Mouse (Mus musculus) stomach, postnatal 0 days (tissue): ENCODE data around the gene B4galt1. TPM values are rescaled to one million over a fixed set of nuclear protein-coding genes. Genes with fewer than 3 reads are reported as not detected.

ENCODE experiments used
- ATAC-seq: fragments of 200-750 bp; cut with Nextera tagmentation; 2 replicates; pipeline ENCODE4 v1.8.0; 2017; ENCODE audit not compliant: low FRiP score, low TSS enrichment
- DNase-seq: peaks from one replicate; pipeline ENCODE4 v3.0.0-alpha.2; 2016; ENCODE audit warnings: low spot score
- H3K27ac ChIP-seq: fragments of 300-500 bp; sonication (generic); replicated peaks from 2 replicates; pipeline ENCODE4 v1.5.1; 2014; ENCODE audit warnings: mild to moderate bottlenecking, control low read depth
- H3K27me3 ChIP-seq: fragments of 300-500 bp; sonication (generic); 2 replicates; pipeline ENCODE4 v1.6.1; 2014; ENCODE audit warnings: low read length; ENCODE audit not compliant: control insufficient read depth, insufficient read depth
- H3K36me3 ChIP-seq: fragments of 300-500 bp; sonication (generic); 2 replicates; pipeline ENCODE4 v1.6.1; 2014; ENCODE audit warnings: low read length, mixed read lengths; ENCODE audit not compliant: control insufficient read depth, insufficient read depth
- H3K4me1 ChIP-seq: fragments of 300-500 bp; sonication (generic); replicated peaks from 2 replicates; pipeline ENCODE4 v1.6.1; 2014; ENCODE audit warnings: antibody characterized with exemption; ENCODE audit not compliant: control insufficient read depth, insufficient read depth
- H3K4me2 ChIP-seq: fragments of 300-500 bp; sonication (generic); replicated peaks from 2 replicates; pipeline ENCODE4 v1.6.1; 2014; ENCODE audit warnings: low read depth, mild to moderate bottlenecking, control low read depth, moderate library complexity
- H3K4me3 ChIP-seq: fragments of 300-500 bp; sonication (generic); 2 replicates; pipeline ENCODE4 v1.5.1; 2014; ENCODE audit warnings: low read depth, low read length, control low read depth
- H3K9ac ChIP-seq: fragments of 300-500 bp; sonication (generic); 2 replicates; pipeline ENCODE4 v1.6.1; 2014; ENCODE audit warnings: mild to moderate bottlenecking, low read length, control low read depth, mixed read lengths
- H3K9me3 ChIP-seq: fragments of 300-500 bp; sonication (generic); 2 replicates; pipeline ENCODE4 v1.6.1; 2016; ENCODE audit warnings: low read length; ENCODE audit not compliant: control insufficient read depth
- CTCF ChIP-seq: IDR thresholded peaks from 2 replicates; pipeline ENCODE4 v1.5.1; 2016; ENCODE audit warnings: antibody characterized with exemption, low read depth, mild to moderate bottlenecking, moderate library complexity
- EP300 ChIP-seq: optimal IDR thresholded peaks from 2 replicates; pipeline ENCODE3; 2016; ENCODE audit warnings: antibody characterized with exemption
- WGBS: fragments of 180-500 bp; shearing (Covaris S2); extraction: QIAGEN DNeasy Blood & Tissue Kit; methylation state at CpG from one replicate; pipeline ENCODE4 v1.1.7; 2014; 5-methylcytosine and 5-hydroxymethylcytosine counted together
- polyA plus RNA-seq: library from polyadenylated mRNA; unstranded; fragments of >200 nt; fragmentation: Nextera tagmentation; extraction: Ambion mirVana; gene quantifications from 2 replicates; pipeline ENCODE4 v1.2.1, GENCODE M21; 2015

B4galt1 gene
- polyA plus RNA-seq, 1 experiment from 2014 or later, result 34.3 TPM

GRCm38 (mm10) chr4:40852861-40853564 lies 792 bp downstream of the B4galt1 start:
- H3K4me2 ChIP-seq, result peak overlapping the region; percentile 69
- H3K27me3 ChIP-seq, result no peaks in the 10 kb centered on the region
- H3K27ac ChIP-seq, result peak overlapping the region; percentile 98
- H3K4me3 ChIP-seq, result peak overlapping the region; percentile 77
- ATAC-seq (no peak), DNase-seq (no peak)
- TF ChIP-seq EP300, result no peak
- no peak for TF ChIP-seq CTCF
- no peaks in the 10 kb centered on the region for H3K9me3 ChIP-seq
- 0 out of 2 replicates have a peak, but pooled peaks cover 4% of the 10 kb centered on the region for H3K4me1 ChIP-seq
- peak overlapping the region; percentile 94 for H3K9ac ChIP-seq
- under 1% methylated on average over 20 of the region's 20 CpGs for WGBS
- H3K36me3 ChIP-seq, result no peaks in the 10 kb centered on the region

GRCm38 (mm10) chr4:40852249-40852781 lies 1.5 kb downstream of the B4galt1 start:
- ATAC-seq (no peak), DNase-seq (no peak)
- 3% methylated on average over 5 of the region's 5 CpGs for WGBS
- H3K4me3 ChIP-seq, result peak overlapping the region; percentile 77
- H3K9ac ChIP-seq, result peak overlapping the region; percentile 94
- H3K9me3 ChIP-seq, result no peaks in the 10 kb centered on the region
- H3K27me3 ChIP-seq, result no peaks in the 10 kb centered on the region
- H3K4me1 ChIP-seq, result 0 out of 2 replicates have a peak, but pooled peaks cover 9% of the 10 kb centered on the region
- H3K27ac ChIP-seq, result peak overlapping the region; percentile 98
- TF ChIP-seq CTCF, result no peak
- TF ChIP-seq EP300, result no peak
- H3K36me3 ChIP-seq, result no peaks in the 10 kb centered on the region
- H3K4me2 ChIP-seq, result peak overlapping the region; percentile 69

- H3K4me3 ChIP-seq, result peak overlapping the region; percentile 77
- H3K9me3 ChIP-seq, result no peaks in the 10 kb centered on the region
- H3K27ac ChIP-seq, result peak overlapping the region; percentile 98
- no peak for TF ChIP-seq CTCF
- TF ChIP-seq EP300, result no peak
- H3K36me3 ChIP-seq, result no peaks in the 10 kb centered on the region
- 0 out of 2 replicates have a peak, but pooled peaks cover 10% of the 10 kb centered on the region for H3K4me1 ChIP-seq
- peak overlapping the region; percentile 94 for H3K9ac ChIP-seq
- ATAC-seq (no peak), DNase-seq (no peak)
- no peaks in the 10 kb centered on the region for H3K27me3 ChIP-seq
- H3K4me2 ChIP-seq, result peak overlapping the region; percentile 69
- WGBS, result 26% methylated on average over 4 of the region's 4 CpGs
Observed at GRCm38 (mm10) chr4:40851763-40852248, 2.0 kb downstream of the B4galt1 start.

- Histone ChIP-seq H3K9me3 (no peaks in the 10 kb centered on the region), H3K4me2 (peak overlapping the region; percentile 69), H3K36me3 (no peaks in the 10 kb centered on the region), H3K4me1 (0 out of 2 replicates have a peak, but pooled peaks cover 10% of the 10 kb centered on the region), H3K4me3 (peak overlapping the region; percentile 77), H3K27me3 (no peaks in the 10 kb centered on the region), H3K27ac (peak overlapping the region; percentile 98), H3K9ac (peak overlapping the region; percentile 94)
- DNase-seq, result no peak
- WGBS, result 51% methylated on average over 6 of the region's 6 CpGs
- no peak for ATAC-seq
- no peak for TF ChIP-seq EP300
- TF ChIP-seq CTCF, result no peak
Observed at GRCm38 (mm10) chr4:40851031-40851762, 2.6 kb downstream of the B4galt1 start.

- peak overlapping the region; percentile 69 for H3K4me2 ChIP-seq
- ATAC-seq, result no peak
- H3K27ac ChIP-seq, result peak overlapping the region; percentile 98
- peak overlapping the region; percentile 77 for H3K4me3 ChIP-seq
- 0 out of 2 replicates have a peak, but pooled peaks cover 11% of the 10 kb centered on the region for H3K4me1 ChIP-seq
- peak; percentile 61 for DNase-seq
- no peaks in the 10 kb centered on the region for H3K9me3 ChIP-seq
- no peaks in the 10 kb centered on the region for H3K36me3 ChIP-seq
- 13% methylated on average over 5 of the region's 5 CpGs for WGBS
- no peaks in the 10 kb centered on the region for H3K27me3 ChIP-seq
- H3K9ac ChIP-seq, result peak overlapping the region; percentile 94
- TF ChIP-seq EP300 (no peak), CTCF (no peak)
Observed at GRCm38 (mm10) chr4:40850582-40850981, 3.2 kb downstream of the B4galt1 start.
